Mouse (Mus musculus) heart, embryonic 15.5 days (tissue): ENCODE measurements around the gene Olfr487. TPM values are rescaled to one million over a fixed set of nuclear protein-coding genes. Genes with fewer than 3 reads are reported as not detected.

Source experiments
- polyA plus RNA-seq: library from polyadenylated mRNA; unstranded; fragments of >200 nt; fragmentation: Nextera tagmentation; extraction: Ambion mirVana; gene quantifications from 2 replicates; pipeline ENCODE4 v1.2.1, GENCODE M21; 2015

Gene Olfr487
- polyA plus RNA-seq, 1 experiment from 2014 or later: not detected

Other genes with a start within 250 kb of the Olfr487 start
- gene Olfr476, start 249.8 kb downstream of the Olfr487 start, polyA plus RNA-seq: not detected in 2 replicates
- gene Olfr477, start 227.9 kb downstream of the Olfr487 start, polyA plus RNA-seq: not detected in 2 replicates
- not detected in 2 replicates for gene Olfr478, start 180.6 kb downstream of the Olfr487 start, polyA plus RNA-seq
- gene Olfr479, start 163.9 kb downstream of the Olfr487 start, polyA plus RNA-seq: not detected in 2 replicates
- not detected in 2 replicates for gene Olfr480, start 147.3 kb downstream of the Olfr487 start, polyA plus RNA-seq
- not detected in 2 replicates for gene Olfr481, start 134.8 kb downstream of the Olfr487 start, polyA plus RNA-seq
- 0.08 TPM in 1 of 2 replicates, not detected in the other for gene Olfr482, start 117.0 kb downstream of the Olfr487 start, polyA plus RNA-seq
- not detected in 2 replicates for gene Olfr483, start 113.8 kb downstream of the Olfr487 start, polyA plus RNA-seq
- not detected in 2 replicates for gene Olfr484, start 87.2 kb downstream of the Olfr487 start, polyA plus RNA-seq
- gene Olfr485, start 54.8 kb downstream of the Olfr487 start, polyA plus RNA-seq: not detected in 2 replicates
- not detected in 2 replicates for gene Olfr486, start 41.9 kb downstream of the Olfr487 start, polyA plus RNA-seq
- gene Olfr488, start 43.7 kb upstream of the Olfr487 start, polyA plus RNA-seq: not detected in 2 replicates
- not detected in 2 replicates for gene Olfr490, start 74.3 kb upstream of the Olfr487 start, polyA plus RNA-seq
- gene Olfr491, start 98.8 kb upstream of the Olfr487 start, polyA plus RNA-seq: not detected in 2 replicates
- gene Olfr492, start 109.0 kb upstream of the Olfr487 start, polyA plus RNA-seq: not detected in 2 replicates
- gene Olfr493, start 132.3 kb upstream of the Olfr487 start, polyA plus RNA-seq: not detected in 2 replicates
- gene Olfr494, start 150.7 kb upstream of the Olfr487 start, polyA plus RNA-seq: not detected in 2 replicates
- gene Olfr495, start 178.5 kb upstream of the Olfr487 start, polyA plus RNA-seq: not detected in 2 replicates
- gene Olfr497, start 205.8 kb upstream of the Olfr487 start, polyA plus RNA-seq: not detected in 2 replicates